Mouse (Mus musculus) urinary bladder, adult 2 months (tissue): ENCODE measurements around the gene Ltb. TPM values are rescaled to one million over a fixed set of nuclear protein-coding genes. Genes with fewer than 3 reads are reported as not detected.

Experiments
- DNase-seq: peaks from one replicate; pipeline ENCODE4 v3.0.0; 2022; ENCODE audit warnings: low spot score
- polyA plus RNA-seq: library from polyadenylated mRNA; depleted of rRNA; stranded (reverse); fragments of >200 nt; gene quantifications from 2 replicates; pipeline ENCODE4 v1.2.3, GENCODE M21; 2012; rRNA removed

Ltb gene
- polyA plus RNA-seq, result 2.6 and 3.5 TPM in 2 replicates

- no peak for DNase-seq
Measured at GRCm38 (mm10) chr17:35193881-35194843, at the start of gene Ltb. Ltb (plus strand) TSS chr17:35194439.

- DNase-seq, result no peak
Measured at GRCm38 (mm10) chr17:35146139-35146538, 48.1 kb upstream of the Ltb start.

- DNase-seq, result no peak
Measured at GRCm38 (mm10) chr17:35147348-35147747, 46.9 kb upstream of the Ltb start.

GRCm38 (mm10) chr17:35147922-35148639, 46.2 kb upstream of the Ltb start:
- no peak for DNase-seq

- no peak for DNase-seq
Measured at GRCm38 (mm10) chr17:35152121-35152520, 42.1 kb upstream of the Ltb start.

- no peak for DNase-seq
Measured at GRCm38 (mm10) chr17:35153077-35153476, 41.2 kb upstream of the Ltb start.

GRCm38 (mm10) chr17:35153931-35154330, 40.3 kb upstream of the Ltb start:
- no peak for DNase-seq

- DNase-seq, result no peak
Measured at GRCm38 (mm10) chr17:35154616-35155015, 39.6 kb upstream of the Ltb start.

- no peak for DNase-seq
Measured at GRCm38 (mm10) chr17:35155451-35155850, 38.8 kb upstream of the Ltb start.

GRCm38 (mm10) chr17:35156461-35157200, 37.6 kb upstream of the Ltb start:
- DNase-seq, result no peak

GRCm38 (mm10) chr17:35157254-35157653, 37.0 kb upstream of the Ltb start:
- DNase-seq, result no peak

- no peak for DNase-seq
Measured at GRCm38 (mm10) chr17:35157661-35158175, 36.5 kb upstream of the Ltb start.

GRCm38 (mm10) chr17:35158850-35159593, 35.2 kb upstream of the Ltb start:
- no peak for DNase-seq

GRCm38 (mm10) chr17:35159638-35160037, 34.6 kb upstream of the Ltb start:
- no peak for DNase-seq

- no peak for DNase-seq
Measured at GRCm38 (mm10) chr17:35161421-35161820, 32.8 kb upstream of the Ltb start.

- no peak for DNase-seq
Measured at GRCm38 (mm10) chr17:35162121-35162520, 32.1 kb upstream of the Ltb start.

- DNase-seq, result no peak
Measured at GRCm38 (mm10) chr17:35162730-35163129, 31.5 kb upstream of the Ltb start.

GRCm38 (mm10) chr17:35163326-35164081, 30.7 kb upstream of the Ltb start:
- no peak for DNase-seq

- no peak for DNase-seq
Measured at GRCm38 (mm10) chr17:35164218-35164567, 30.0 kb upstream of the Ltb start.
